Mouse (Mus musculus): Measurements from ENCODE around the gene Usp35. TPM values are rescaled to one million over a fixed set of nuclear protein-coding genes. Genes with fewer than 3 reads are reported as not detected.

Usp35 gene
- total and polyA plus RNA-seq, 2 experiments from 2014 or later: 0.30 to 5.6 TPM

DNA sequence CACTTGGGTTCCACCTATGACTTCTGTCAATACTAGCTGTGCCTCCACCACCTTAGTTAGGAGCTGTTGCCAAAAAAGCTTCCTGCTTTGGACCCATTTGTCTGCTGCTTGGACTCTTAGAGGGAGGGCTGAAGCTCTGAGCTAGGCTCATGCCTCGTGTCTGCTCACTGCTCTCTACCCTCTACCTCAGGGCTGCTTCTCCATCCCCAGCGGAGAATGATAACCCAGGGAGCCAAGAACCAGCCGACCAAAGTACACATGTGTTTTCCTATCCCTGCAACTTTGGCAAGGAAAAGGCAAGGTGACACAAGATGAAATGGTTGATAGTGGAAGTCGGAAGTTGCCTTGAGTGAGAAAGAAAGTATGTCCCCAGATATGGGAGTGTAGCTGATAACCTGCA is 26.6 kb downstream of the Usp35 start:
- peaks cover 94% of the 10 kb centered on the region for H3K36me3 ChIP-seq (replicated peaks; ENCODE audit: control insufficient read depth, insufficient read depth, low read length)
- no peak for DNase-seq (ENCODE audit: low spot score)
- H3K27me3 ChIP-seq (ENCODE audit: control insufficient read depth, insufficient read depth, low read length): no peaks in the 10 kb centered on the region
- H3K9ac ChIP-seq (replicated peaks; ENCODE audit: low read depth, low read length): no peak overlapping the region
- H3K9me3 ChIP-seq (replicated peaks; ENCODE audit: control insufficient read depth, low read length): no peaks in the 10 kb centered on the region
- H3K4me1 ChIP-seq (ENCODE audit: control insufficient read depth, insufficient read depth): no peaks in the 10 kb centered on the region
- TF ChIP-seq CTCF (IDR thresholded peaks at IDR 0.05; ENCODE audit: low read depth) (no peak), EP300 (IDR thresholded peaks at IDR 0.05; ENCODE audit: low read depth) (no peak)
- no peak overlapping the region for H3K4me3 ChIP-seq (ENCODE audit: low read depth, low read length)
- no peak overlapping the region for H3K27ac ChIP-seq (ENCODE audit: low read depth)
- no peak overlapping the region for H3K4me2 ChIP-seq (ENCODE audit: low read depth, low read length)
- ATAC-seq (ENCODE audit: insufficient read depth, low read depth): no peak
- WGBS: 71% methylated on average over 4 of the region's 4 CpGs

DNA sequence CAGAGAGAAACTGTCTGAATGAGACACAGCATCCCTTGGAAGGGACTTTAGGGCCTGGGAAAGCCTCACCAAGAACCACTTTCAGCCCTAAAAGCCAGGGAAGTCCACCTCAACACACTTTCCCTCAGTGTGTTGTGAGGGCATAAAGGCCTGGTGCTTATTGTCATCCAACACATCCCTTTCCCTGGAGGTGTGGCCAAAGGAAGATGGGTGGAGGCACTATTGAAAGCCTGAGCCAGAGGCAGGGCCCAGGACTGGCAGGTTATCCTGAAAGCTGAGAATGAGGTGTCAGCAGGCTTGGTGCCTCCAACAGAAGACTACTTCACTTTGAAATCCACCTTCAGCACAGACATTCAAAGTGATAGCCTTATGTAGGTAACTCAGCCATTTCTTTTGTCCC is 27.3 kb downstream of the Usp35 start:
- Histone ChIP-seq H3K27ac (ENCODE audit: low read depth) (no peak overlapping the region), H3K9ac (replicated peaks; ENCODE audit: low read depth, low read length) (no peak overlapping the region), H3K4me1 (ENCODE audit: control insufficient read depth, insufficient read depth) (no peaks in the 10 kb centered on the region), H3K9me3 (replicated peaks; ENCODE audit: control insufficient read depth, low read length) (no peaks in the 10 kb centered on the region), H3K36me3 (replicated peaks; ENCODE audit: control insufficient read depth, insufficient read depth, low read length) (peaks cover 93% of the 10 kb centered on the region), H3K4me3 (ENCODE audit: low read depth, low read length) (no peak overlapping the region), H3K4me2 (ENCODE audit: low read depth, low read length) (no peak overlapping the region), H3K27me3 (ENCODE audit: control insufficient read depth, insufficient read depth, low read length) (no peaks in the 10 kb centered on the region)
- ATAC-seq (ENCODE audit: insufficient read depth, low read depth): no peak
- DNase-seq (ENCODE audit: low spot score): no peak
- no peak for TF ChIP-seq EP300 (IDR thresholded peaks at IDR 0.05; ENCODE audit: low read depth)
- TF ChIP-seq CTCF (IDR thresholded peaks at IDR 0.05; ENCODE audit: low read depth): no peak

DNA sequence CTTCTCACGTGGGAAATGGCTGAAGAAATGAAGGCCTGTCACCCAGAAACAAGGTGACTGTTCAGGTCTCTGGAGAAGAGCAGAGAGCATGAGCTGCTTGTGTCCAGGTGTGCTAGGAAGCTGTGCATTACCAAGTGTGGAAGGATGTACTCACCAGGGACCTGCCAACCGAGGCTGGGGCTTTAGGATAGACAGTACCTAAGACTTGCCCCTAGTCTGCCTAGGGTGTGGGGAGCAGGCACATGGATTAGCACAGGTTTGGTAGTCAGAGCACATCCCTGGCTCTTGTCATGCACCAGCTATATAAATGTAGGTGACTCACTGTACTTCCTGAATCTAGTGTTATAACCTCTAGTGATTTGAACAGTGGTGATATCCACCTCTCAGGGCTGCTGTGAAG is 28.2 kb downstream of the Usp35 start:
- Histone ChIP-seq H3K4me1 (ENCODE audit: control insufficient read depth, insufficient read depth) (no peaks in the 10 kb centered on the region), H3K36me3 (replicated peaks; ENCODE audit: control insufficient read depth, insufficient read depth, low read length) (peaks cover 92% of the 10 kb centered on the region), H3K4me2 (ENCODE audit: low read depth, low read length) (no peak overlapping the region), H3K4me3 (ENCODE audit: low read depth, low read length) (no peak overlapping the region), H3K9me3 (replicated peaks; ENCODE audit: control insufficient read depth, low read length) (no peaks in the 10 kb centered on the region), H3K27me3 (ENCODE audit: control insufficient read depth, insufficient read depth, low read length) (no peaks in the 10 kb centered on the region), H3K9ac (replicated peaks; ENCODE audit: low read depth, low read length) (no peak overlapping the region), H3K27ac (ENCODE audit: low read depth) (no peak overlapping the region)
- 79% methylated on average over 2 of the region's 2 CpGs for WGBS
- TF ChIP-seq CTCF (IDR thresholded peaks at IDR 0.05; ENCODE audit: low read depth) (no peak), EP300 (IDR thresholded peaks at IDR 0.05; ENCODE audit: low read depth) (no peak)
- ATAC-seq (ENCODE audit: insufficient read depth, low read depth) (no peak), DNase-seq (ENCODE audit: low spot score) (no peak)

GRCm38 (mm10) chr7:97302876-97303275 is 28.9 kb downstream of the Usp35 start:
- WGBS: 83% methylated on average over 4 of the region's 4 CpGs
- TF ChIP-seq EP300 (IDR thresholded peaks at IDR 0.05; ENCODE audit: low read depth): no peak
- no peak for TF ChIP-seq CTCF (IDR thresholded peaks at IDR 0.05; ENCODE audit: low read depth)
- H3K36me3 ChIP-seq (replicated peaks; ENCODE audit: control insufficient read depth, insufficient read depth, low read length): peaks cover 86% of the 10 kb centered on the region

GRCm38 (mm10) chr7:97302261-97302660 is 29.6 kb downstream of the Usp35 start:
- WGBS: 83% methylated on average over 4 of the region's 4 CpGs
- ATAC-seq (ENCODE audit: insufficient read depth, low read depth): no peak
- peaks cover 80% of the 10 kb centered on the region for H3K36me3 ChIP-seq (replicated peaks; ENCODE audit: control insufficient read depth, insufficient read depth, low read length)

More at GRCm38 (mm10) chr7:97302876-97303275, 28.9 kb downstream of the Usp35 start:
- DNase-seq (ENCODE audit: low spot score) (no peak), ATAC-seq (ENCODE audit: insufficient read depth, low read depth) (no peak)
- H3K9ac ChIP-seq (replicated peaks; ENCODE audit: low read depth, low read length): no peak overlapping the region
- H3K4me3 ChIP-seq (ENCODE audit: low read depth, low read length): no peak overlapping the region
- no peak overlapping the region for H3K4me2 ChIP-seq (ENCODE audit: low read depth, low read length)
- H3K4me1 ChIP-seq (ENCODE audit: control insufficient read depth, insufficient read depth): no peaks in the 10 kb centered on the region
- no peaks in the 10 kb centered on the region for H3K27me3 ChIP-seq (ENCODE audit: control insufficient read depth, insufficient read depth, low read length)
- H3K27ac ChIP-seq (ENCODE audit: low read depth): no peak overlapping the region
- H3K9me3 ChIP-seq (replicated peaks; ENCODE audit: control insufficient read depth, low read length): no peaks in the 10 kb centered on the region

GRCm38 (mm10) chr7:97301321-97301720 is 30.5 kb downstream of the Usp35 start:
- Histone ChIP-seq H3K4me3 (ENCODE audit: low read depth, low read length) (no peak overlapping the region), H3K27ac (ENCODE audit: low read depth) (no peak overlapping the region), H3K4me1 (ENCODE audit: control insufficient read depth, insufficient read depth) (no peaks in the 10 kb centered on the region), H3K27me3 (ENCODE audit: control insufficient read depth, insufficient read depth, low read length) (no peaks in the 10 kb centered on the region), H3K4me2 (ENCODE audit: low read depth, low read length) (no peak overlapping the region), H3K9me3 (replicated peaks; ENCODE audit: control insufficient read depth, low read length) (no peaks in the 10 kb centered on the region), H3K36me3 (replicated peaks; ENCODE audit: control insufficient read depth, insufficient read depth, low read length) (peaks cover 72% of the 10 kb centered on the region), H3K9ac (replicated peaks; ENCODE audit: low read depth, low read length) (no peak overlapping the region)
- no peak for DNase-seq (ENCODE audit: low spot score)
- ATAC-seq (ENCODE audit: insufficient read depth, low read depth): no peak
- TF ChIP-seq CTCF (IDR thresholded peaks at IDR 0.05; ENCODE audit: low read depth) (no peak), EP300 (IDR thresholded peaks at IDR 0.05; ENCODE audit: low read depth) (no peak)
- 86% methylated on average over 8 of the region's 8 CpGs for WGBS

More at GRCm38 (mm10) chr7:97302261-97302660, 29.6 kb downstream of the Usp35 start:
- H3K9me3 ChIP-seq (replicated peaks; ENCODE audit: control insufficient read depth, low read length): no peaks in the 10 kb centered on the region
- TF ChIP-seq EP300 (IDR thresholded peaks at IDR 0.05; ENCODE audit: low read depth): no peak
- TF ChIP-seq CTCF (IDR thresholded peaks at IDR 0.05; ENCODE audit: low read depth): no peak
- H3K4me3 ChIP-seq (ENCODE audit: low read depth, low read length): no peak overlapping the region
- no peak for DNase-seq (ENCODE audit: low spot score)
- no peaks in the 10 kb centered on the region for H3K4me1 ChIP-seq (ENCODE audit: control insufficient read depth, insufficient read depth)
- H3K4me2 ChIP-seq (ENCODE audit: low read depth, low read length): no peak overlapping the region
- H3K9ac ChIP-seq (replicated peaks; ENCODE audit: low read depth, low read length): no peak overlapping the region
- H3K27me3 ChIP-seq (ENCODE audit: control insufficient read depth, insufficient read depth, low read length): no peaks in the 10 kb centered on the region
- H3K27ac ChIP-seq (ENCODE audit: low read depth): no peak overlapping the region

All from heart, postnatal 0 days (tissue).